Mouse (Mus musculus): ENCODE data around the gene Eif2b3. TPM values are rescaled to one million over a fixed set of nuclear protein-coding genes. Genes with fewer than 3 reads are reported as not detected.

The Eif2b3 gene
- polyA plus RNA-seq (2014; fragmentation: Nextera tagmentation; extraction: Ambion mirVana), result 51.9 and 53.0 TPM in 2 replicates

- Histone ChIP-seq H3K36me3 (ENCODE audit: control insufficient read depth, insufficient read depth, low read length) (no peaks in the 10 kb centered on the region), H3K27me3 (ENCODE audit: control insufficient read depth, insufficient read depth, low read length) (no peaks in the 10 kb centered on the region), H3K4me3 (ENCODE audit: low read depth, low read length) (peak within 1 kb of the TSS; percentile 84), H3K4me2 (replicated peaks; ENCODE audit: low read depth, low read length) (peak within 1 kb of the TSS; percentile 74), H3K9me3 (ENCODE audit: control insufficient read depth, low read length) (no peaks in the 10 kb centered on the region), H3K4me1 (replicated peaks; ENCODE audit: control insufficient read depth, insufficient read depth, low read length) (no peaks in the 10 kb centered on the region), H3K9ac (ENCODE audit: low read depth, low read length) (peak within 1 kb of the TSS; percentile 81), H3K27ac (ENCODE audit: low read depth, low read length) (no peak within 1 kb of the TSS)
- ATAC-seq (ENCODE audit: low FRiP score) (peak; percentile 96), DNase-seq (ENCODE audit: low spot score) (peak; percentile 94)
- under 1% methylated on average over 61 of the region's 61 CpGs for WGBS
Observed at GRCm38 (mm10) chr4:117019206-117020134, at the start of gene Eif2b3. Gene Eif2b3 (plus strand): TSS chr4:117019402.

- no peak for DNase-seq (ENCODE audit: low spot score)
- H3K9ac ChIP-seq (ENCODE audit: low read depth, low read length), result no peak overlapping the region
- no peak overlapping the region for H3K4me2 ChIP-seq (replicated peaks; ENCODE audit: low read depth, low read length)
- ATAC-seq (ENCODE audit: low FRiP score), result no peak
- no peaks in the 10 kb centered on the region for H3K9me3 ChIP-seq (ENCODE audit: control insufficient read depth, low read length)
- no peaks in the 10 kb centered on the region for H3K27me3 ChIP-seq (ENCODE audit: control insufficient read depth, insufficient read depth, low read length)
- H3K36me3 ChIP-seq (ENCODE audit: control insufficient read depth, insufficient read depth, low read length), result peaks cover 5% of the 10 kb centered on the region; the same call in 1 of the 2 replicates
- no peak overlapping the region for H3K4me3 ChIP-seq (ENCODE audit: low read depth, low read length)
- no peak overlapping the region for H3K27ac ChIP-seq (ENCODE audit: low read depth, low read length)
- H3K4me1 ChIP-seq (replicated peaks; ENCODE audit: control insufficient read depth, insufficient read depth, low read length), result no peaks in the 10 kb centered on the region
- 77% methylated on average over 2 of the region's 2 CpGs for WGBS
Observed at GRCm38 (mm10) chr4:116976503-116976902, 42.7 kb upstream of the Eif2b3 start.

DNA sequence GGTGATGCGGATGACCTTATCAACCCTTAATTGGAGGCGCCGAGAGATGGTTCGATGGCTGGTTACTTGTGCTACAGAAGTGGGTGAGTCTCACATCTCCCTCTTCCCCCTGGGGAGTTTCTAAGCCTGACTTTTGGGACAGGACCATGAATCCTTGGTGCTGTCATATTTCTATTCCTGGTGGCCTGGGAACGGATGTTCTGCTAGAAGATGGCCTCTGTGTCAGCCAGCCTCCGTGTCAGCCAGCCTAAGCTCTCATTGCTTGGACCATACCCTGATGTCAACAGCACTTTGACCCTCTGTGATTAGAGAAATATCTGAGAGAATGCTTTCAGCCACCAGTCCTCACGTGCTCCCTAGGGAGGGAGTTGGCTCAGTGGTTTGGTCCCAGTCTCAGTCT is 33.5 kb upstream of the Eif2b3 start:
- Histone ChIP-seq H3K4me2 (replicated peaks; ENCODE audit: low read depth, low read length) (no peak overlapping the region), H3K9ac (ENCODE audit: low read depth, low read length) (no peak overlapping the region), H3K4me1 (replicated peaks; ENCODE audit: control insufficient read depth, insufficient read depth, low read length) (no peaks in the 10 kb centered on the region), H3K27ac (ENCODE audit: low read depth, low read length) (no peak overlapping the region), H3K36me3 (ENCODE audit: control insufficient read depth, insufficient read depth, low read length) (0 out of 2 replicates have a peak, but pooled peaks cover 1% of the 10 kb centered on the region), H3K4me3 (ENCODE audit: low read depth, low read length) (no peak overlapping the region), H3K27me3 (ENCODE audit: control insufficient read depth, insufficient read depth, low read length) (no peaks in the 10 kb centered on the region), H3K9me3 (ENCODE audit: control insufficient read depth, low read length) (no peaks in the 10 kb centered on the region)
- DNase-seq (ENCODE audit: low spot score), result no peak
- WGBS, result 95% methylated on average over 7 of the region's 7 CpGs
- no peak for ATAC-seq (ENCODE audit: low FRiP score)

- no peak overlapping the region for H3K9ac ChIP-seq (ENCODE audit: low read depth, low read length)
- H3K27ac ChIP-seq (ENCODE audit: low read depth, low read length), result no peak overlapping the region
Observed at GRCm38 (mm10) chr4:116986400-116987121, 32.6 kb upstream of the Eif2b3 start.

GRCm38 (mm10) chr4:116987122-116987456 is 32.1 kb upstream of the Eif2b3 start:
- H3K27ac ChIP-seq (ENCODE audit: low read depth, low read length), result no peak overlapping the region
- no peak overlapping the region for H3K9ac ChIP-seq (ENCODE audit: low read depth, low read length)
- H3K4me2 ChIP-seq (replicated peaks; ENCODE audit: low read depth, low read length), result no peak overlapping the region
- H3K27me3 ChIP-seq (ENCODE audit: control insufficient read depth, insufficient read depth, low read length), result no peaks in the 10 kb centered on the region
- H3K9me3 ChIP-seq (ENCODE audit: control insufficient read depth, low read length), result no peaks in the 10 kb centered on the region
- ATAC-seq (ENCODE audit: low FRiP score), result no peak
- no peaks in the 10 kb centered on the region for H3K36me3 ChIP-seq (ENCODE audit: control insufficient read depth, insufficient read depth, low read length)
- no peak overlapping the region for H3K4me3 ChIP-seq (ENCODE audit: low read depth, low read length)
- WGBS, result 73% methylated on average over 5 of the region's 5 CpGs
- DNase-seq (ENCODE audit: low spot score), result no peak
- H3K4me1 ChIP-seq (replicated peaks; ENCODE audit: control insufficient read depth, insufficient read depth, low read length), result no peaks in the 10 kb centered on the region

More at GRCm38 (mm10) chr4:116986400-116987121, 32.6 kb upstream of the Eif2b3 start:
- peak; percentile 72 for DNase-seq (ENCODE audit: low spot score)
- H3K4me2 ChIP-seq (replicated peaks; ENCODE audit: low read depth, low read length), result no peak overlapping the region
- no peaks in the 10 kb centered on the region for H3K4me1 ChIP-seq (replicated peaks; ENCODE audit: control insufficient read depth, insufficient read depth, low read length)
- 67% methylated on average over 17 of the region's 17 CpGs for WGBS
- no peaks in the 10 kb centered on the region for H3K36me3 ChIP-seq (ENCODE audit: control insufficient read depth, insufficient read depth, low read length)
- no peaks in the 10 kb centered on the region for H3K9me3 ChIP-seq (ENCODE audit: control insufficient read depth, low read length)
- H3K4me3 ChIP-seq (ENCODE audit: low read depth, low read length), result no peak overlapping the region
- ATAC-seq (ENCODE audit: low FRiP score), result peak; percentile 77
- H3K27me3 ChIP-seq (ENCODE audit: control insufficient read depth, insufficient read depth, low read length), result no peaks in the 10 kb centered on the region

DNA sequence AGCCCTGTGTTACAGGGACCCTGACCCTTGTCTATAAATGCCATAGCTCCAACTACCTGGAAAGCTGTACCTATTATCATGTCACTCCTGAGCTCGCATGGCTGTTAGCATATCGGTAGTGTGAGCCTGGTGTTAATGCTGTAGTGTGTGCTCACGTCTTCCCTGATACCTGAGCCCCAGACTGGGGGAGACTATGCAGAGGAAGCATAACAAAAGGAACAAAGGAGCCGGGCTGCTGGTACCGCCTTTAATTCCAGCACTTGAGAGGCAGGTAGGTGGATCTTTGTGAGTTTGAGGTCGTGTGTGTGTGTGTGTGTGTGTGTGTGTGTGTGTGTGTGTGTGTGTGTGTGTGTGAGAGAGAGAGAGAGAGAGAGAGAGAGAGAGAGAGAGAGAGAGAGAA is 29.5 kb upstream of the Eif2b3 start:
- no peaks in the 10 kb centered on the region for H3K27me3 ChIP-seq (ENCODE audit: control insufficient read depth, insufficient read depth, low read length)
- no peak overlapping the region for H3K4me3 ChIP-seq (ENCODE audit: low read depth, low read length)
- DNase-seq (ENCODE audit: low spot score), result no peak
- ATAC-seq (ENCODE audit: low FRiP score), result no peak
- H3K4me1 ChIP-seq (replicated peaks; ENCODE audit: control insufficient read depth, insufficient read depth, low read length), result no peaks in the 10 kb centered on the region
- 69% methylated on average over 6 of the region's 6 CpGs for WGBS
- H3K27ac ChIP-seq (ENCODE audit: low read depth, low read length), result no peak overlapping the region
- H3K9me3 ChIP-seq (ENCODE audit: control insufficient read depth, low read length), result no peaks in the 10 kb centered on the region
- H3K9ac ChIP-seq (ENCODE audit: low read depth, low read length), result no peak overlapping the region
- H3K4me2 ChIP-seq (replicated peaks; ENCODE audit: low read depth, low read length), result no peak overlapping the region
- no peaks in the 10 kb centered on the region for H3K36me3 ChIP-seq (ENCODE audit: control insufficient read depth, insufficient read depth, low read length)

DNA sequence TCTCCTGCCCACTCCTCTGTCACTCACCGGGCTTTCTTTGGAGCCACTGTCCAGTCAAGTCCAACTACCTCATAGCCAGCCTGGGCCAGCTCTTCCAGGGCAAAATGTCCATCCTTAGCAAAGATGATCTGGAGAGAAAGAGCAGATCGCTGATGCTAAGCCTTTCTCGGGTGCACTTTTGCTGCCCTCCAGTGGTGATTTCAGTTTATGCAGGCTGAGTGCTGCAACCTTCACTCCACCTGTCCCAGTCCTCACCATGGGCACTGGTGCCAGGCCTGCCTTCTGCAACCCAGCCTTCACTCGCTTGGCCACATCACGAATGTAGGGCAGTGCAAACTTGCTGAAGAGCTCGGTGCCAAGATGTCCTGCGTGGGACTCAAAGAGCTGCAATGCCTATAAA is 27.8 kb upstream of the Eif2b3 start:
- DNase-seq (ENCODE audit: low spot score) (peak; percentile 92), ATAC-seq (ENCODE audit: low FRiP score) (no peak)
- no peaks in the 10 kb centered on the region for H3K27me3 ChIP-seq (ENCODE audit: control insufficient read depth, insufficient read depth, low read length)
- no peak overlapping the region for H3K4me2 ChIP-seq (replicated peaks; ENCODE audit: low read depth, low read length)
- no peaks in the 10 kb centered on the region for H3K9me3 ChIP-seq (ENCODE audit: control insufficient read depth, low read length)
- H3K36me3 ChIP-seq (ENCODE audit: control insufficient read depth, insufficient read depth, low read length), result no peaks in the 10 kb centered on the region
- no peak overlapping the region for H3K4me3 ChIP-seq (ENCODE audit: low read depth, low read length)
- H3K9ac ChIP-seq (ENCODE audit: low read depth, low read length), result no peak overlapping the region
- no peak overlapping the region for H3K27ac ChIP-seq (ENCODE audit: low read depth, low read length)
- WGBS, result 16% methylated on average over 7 of the region's 7 CpGs
- H3K4me1 ChIP-seq (replicated peaks; ENCODE audit: control insufficient read depth, insufficient read depth, low read length), result 0 out of 2 replicates have a peak, but pooled peaks cover 2% of the 10 kb centered on the region

DNA sequence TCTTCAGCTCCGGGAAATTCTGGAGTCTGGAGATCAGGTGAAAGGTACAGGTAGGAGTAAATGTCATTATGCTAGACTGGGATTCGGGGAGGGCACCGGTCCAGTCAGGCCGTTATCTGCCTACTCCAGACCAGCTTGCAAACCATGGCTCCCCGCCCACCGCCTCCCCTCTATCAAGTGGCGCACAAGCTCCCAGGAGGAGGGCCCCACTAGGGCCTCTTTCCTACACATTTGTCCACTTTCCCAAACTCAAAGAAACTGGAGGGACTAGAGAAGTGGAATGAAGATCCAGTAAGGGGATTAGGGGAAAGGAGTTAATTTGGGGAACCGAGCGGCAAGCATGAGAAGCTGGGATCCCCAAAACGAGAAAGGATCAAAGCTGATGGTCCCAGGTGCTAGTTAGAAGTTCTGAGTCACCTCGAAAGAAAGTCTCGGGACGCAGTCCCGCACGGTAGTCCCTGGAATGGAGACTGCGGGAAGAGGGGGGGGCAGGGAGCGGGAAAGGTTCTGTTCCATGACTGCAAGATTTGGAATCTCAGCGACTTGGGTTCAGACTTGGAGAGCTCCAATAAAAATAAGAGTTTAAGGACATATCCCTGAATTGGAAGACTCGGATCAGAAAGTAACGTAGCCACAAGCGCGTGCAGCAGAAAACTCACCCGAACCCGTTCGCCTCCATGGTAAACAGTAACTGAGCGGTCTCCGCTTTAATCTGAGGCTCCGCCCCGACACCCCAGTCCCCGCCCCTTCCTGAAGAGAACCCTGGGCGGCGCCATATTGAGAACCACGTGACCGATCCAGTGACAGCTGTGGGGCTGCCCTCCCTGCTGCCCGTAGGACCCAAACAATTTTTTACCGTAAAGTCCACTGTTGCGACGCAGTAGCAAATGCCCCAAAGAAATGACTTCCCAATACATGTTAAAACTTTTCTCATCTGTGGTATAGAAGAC is 25.3 kb upstream of the Eif2b3 start, which contains the start of gene Urod:
TSS of gene Urod (minus strand) at position 742 of the 950 bp plus-strand sequence.
- 0 out of 2 replicates have a peak, but pooled peaks cover 2% of the 10 kb centered on the region for H3K4me1 ChIP-seq (replicated peaks; ENCODE audit: control insufficient read depth, insufficient read depth, low read length)
- H3K27ac ChIP-seq (ENCODE audit: low read depth, low read length), result peak within 1 kb of the TSS; percentile 83
- peak within 1 kb of the TSS; percentile 79 for H3K9ac ChIP-seq (ENCODE audit: low read depth, low read length)
- H3K27me3 ChIP-seq (ENCODE audit: control insufficient read depth, insufficient read depth, low read length), result no peaks in the 10 kb centered on the region
- H3K9me3 ChIP-seq (ENCODE audit: control insufficient read depth, low read length), result no peaks in the 10 kb centered on the region
- DNase-seq (ENCODE audit: low spot score) (peak; percentile 96), ATAC-seq (ENCODE audit: low FRiP score) (peak; percentile 88)
- H3K4me2 ChIP-seq (replicated peaks; ENCODE audit: low read depth, low read length), result peak within 1 kb of the TSS; percentile 97
- no peaks in the 10 kb centered on the region for H3K36me3 ChIP-seq (ENCODE audit: control insufficient read depth, insufficient read depth, low read length)
- under 1% methylated on average over 38 of the region's 38 CpGs for WGBS
- H3K4me3 ChIP-seq (ENCODE audit: low read depth, low read length), result peak within 1 kb of the TSS; percentile 94
